Mouse (Mus musculus) thymus, adult 18-20 months (tissue): Measurements from ENCODE around the gene Prss53.
"Not testable (repeated sequence)": the region's sequence is repeated elsewhere in the genome, so short reads cannot be mapped to it uniquely, and the experiment has no call there.

Experiments
- DNase-seq, 2 experiments: peaks; one replicate each; pipeline ENCODE4 v3.0.0; 2022; ENCODE audit warnings: mixed read lengths in 2 of 2

Prss53 gene

GRCm38 (mm10) chr7:127874812-127875626 lies 15.8 kb downstream of the Prss53 start:
- DNase-seq: no peak

- DNase-seq: no peak
Measured at GRCm38 (mm10) chr7:127870136-127870821, 20.5 kb downstream of the Prss53 start.

DNA sequence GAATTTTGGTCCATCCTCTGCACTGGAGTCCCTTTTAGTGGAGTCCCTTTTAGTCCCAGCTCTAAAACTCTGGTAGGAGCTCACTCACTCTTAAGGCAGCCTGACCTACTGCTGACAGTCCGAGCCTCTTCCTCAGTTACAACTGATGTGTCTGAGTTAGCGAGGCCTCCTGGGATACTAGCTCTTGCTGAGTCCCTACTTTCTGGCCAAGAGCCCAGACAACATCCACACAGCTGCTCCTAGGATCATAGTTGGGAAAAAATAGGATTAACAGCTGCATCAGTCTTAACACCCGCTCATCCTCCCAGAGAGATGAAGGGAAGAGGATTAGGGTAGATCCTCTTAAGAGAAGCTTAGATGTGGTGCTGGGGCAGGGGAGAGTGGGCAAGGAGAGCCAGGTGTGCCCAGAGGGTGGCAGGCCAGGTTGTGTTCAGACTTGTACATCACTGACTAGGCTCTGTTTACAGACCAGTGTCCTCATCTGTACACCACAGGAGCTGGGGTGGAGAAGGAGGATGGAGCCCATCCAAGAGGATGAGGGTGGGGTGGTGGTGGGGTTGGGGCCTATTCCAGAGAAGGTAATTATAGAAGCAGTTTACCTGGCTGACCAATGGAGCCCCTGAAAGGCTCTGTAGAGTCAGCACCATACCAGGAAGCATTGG lies 21.5 kb downstream of the Prss53 start:
- DNase-seq: no peak

- DNase-seq: no peak
Measured at GRCm38 (mm10) chr7:127867641-127868040, 23.1 kb downstream of the Prss53 start.

GRCm38 (mm10) chr7:127866434-127866833 lies 24.3 kb downstream of the Prss53 start:
- no peak for DNase-seq

- no peak for DNase-seq
Measured at GRCm38 (mm10) chr7:127858258-127858657, 32.5 kb downstream of the Prss53 start.

- no peak for DNase-seq
Measured at GRCm38 (mm10) chr7:127850906-127851305, 39.9 kb downstream of the Prss53 start.

GRCm38 (mm10) chr7:127849973-127850875 lies 40.5 kb downstream of the Prss53 start:
- DNase-seq: no peak

DNA sequence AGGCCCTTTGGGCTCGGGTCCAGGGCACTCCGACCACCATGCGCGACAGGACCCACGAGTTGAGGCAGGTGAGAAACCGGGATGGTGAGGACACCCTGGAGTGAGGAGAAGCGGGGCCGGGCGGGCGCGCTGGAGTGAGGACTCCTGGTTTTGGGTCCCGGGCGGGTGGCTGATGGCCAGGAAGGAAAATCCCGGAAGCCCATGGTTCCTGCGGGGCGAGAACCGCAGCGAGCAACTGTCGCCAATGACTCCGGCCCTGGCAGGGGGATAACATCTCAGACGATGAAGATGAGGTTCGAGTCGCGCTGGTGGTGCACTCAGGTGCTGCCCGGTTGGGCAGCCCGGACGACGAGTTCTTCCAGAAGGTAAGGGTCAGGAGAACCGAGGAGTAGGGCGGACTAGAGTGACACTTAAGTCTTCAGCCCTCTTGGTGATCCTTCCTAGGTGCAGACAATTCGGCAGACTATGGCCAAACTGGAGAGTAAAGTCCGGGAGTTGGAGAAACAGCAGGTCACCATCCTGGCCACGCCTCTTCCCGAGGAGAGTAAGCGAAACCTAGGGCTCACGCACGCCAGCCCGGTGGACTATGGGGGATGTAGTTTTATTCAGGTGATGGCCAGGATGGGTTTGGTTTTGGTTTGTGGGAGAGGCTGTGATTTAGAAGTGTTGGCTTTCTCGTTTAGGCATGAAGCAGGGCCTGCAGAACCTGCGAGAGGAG lies 48.6 kb downstream of the Prss53 start:
- DNase-seq: peak; percentile 64 to 74

GRCm38 (mm10) chr7:127841340-127842000 lies 49.3 kb downstream of the Prss53 start:
- peak; percentile 89 to 92 for DNase-seq

DNA sequence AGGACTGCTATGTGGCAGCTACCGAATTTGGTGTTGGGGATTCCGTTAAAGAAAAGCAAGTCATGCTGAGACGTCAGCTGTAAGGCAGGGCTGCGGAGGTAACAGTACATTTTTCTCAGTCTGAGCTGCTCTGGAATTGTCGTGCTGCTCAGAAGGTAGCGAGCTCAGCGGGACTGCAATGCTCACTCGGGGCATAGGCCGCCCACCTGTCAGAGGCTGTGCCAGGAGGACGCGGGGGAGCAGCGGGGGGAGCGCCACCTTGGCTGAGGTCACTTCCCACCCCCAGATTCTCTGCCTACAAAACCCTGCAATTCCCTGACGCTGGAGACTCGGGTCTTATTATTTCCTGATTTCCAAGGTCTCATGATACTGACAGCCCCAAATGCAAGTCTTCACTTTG lies 49.9 kb downstream of the Prss53 start:
- peak; percentile 66 to 72 for DNase-seq

DNA sequence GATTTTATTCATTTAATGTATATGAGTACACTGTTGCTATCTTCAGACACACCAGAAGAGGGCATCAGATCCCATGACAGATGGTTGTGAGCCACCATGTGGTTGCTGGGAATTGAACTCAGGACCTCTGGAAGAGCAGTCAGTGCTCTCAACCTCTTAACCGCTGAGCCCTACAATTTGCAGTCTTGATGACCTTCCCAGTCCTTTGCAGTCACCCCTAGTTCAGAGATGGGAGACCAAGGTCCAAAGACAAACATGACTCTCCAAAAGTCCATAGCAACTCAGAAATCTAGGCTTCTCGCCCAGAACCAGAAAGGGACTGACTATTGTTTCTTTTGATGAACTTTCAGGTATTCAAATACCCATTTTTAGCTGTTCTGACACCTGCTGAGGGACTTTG lies 50.7 kb downstream of the Prss53 start:
- DNase-seq: not testable (repeated sequence)

DNA sequence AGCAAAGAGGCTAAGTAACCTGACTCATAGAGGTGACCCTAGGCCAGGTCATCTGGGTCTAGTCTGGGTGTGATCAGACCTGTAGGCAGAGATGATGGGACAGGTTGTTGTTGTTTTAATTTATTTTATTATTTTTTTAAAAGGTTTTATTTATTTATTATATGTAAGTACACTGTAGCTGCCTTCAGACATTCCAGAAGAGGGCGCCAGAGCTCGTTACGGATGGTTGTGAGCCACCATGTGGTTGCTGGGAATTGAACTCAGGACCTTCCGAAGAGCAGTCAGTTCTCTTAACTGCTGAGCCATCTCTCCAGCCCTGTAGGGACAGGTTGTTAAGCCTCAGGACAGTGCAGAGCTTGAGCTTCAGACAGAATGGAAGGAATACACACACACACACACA lies 52.9 kb downstream of the Prss53 start:
- not testable (repeated sequence) for DNase-seq

DNA sequence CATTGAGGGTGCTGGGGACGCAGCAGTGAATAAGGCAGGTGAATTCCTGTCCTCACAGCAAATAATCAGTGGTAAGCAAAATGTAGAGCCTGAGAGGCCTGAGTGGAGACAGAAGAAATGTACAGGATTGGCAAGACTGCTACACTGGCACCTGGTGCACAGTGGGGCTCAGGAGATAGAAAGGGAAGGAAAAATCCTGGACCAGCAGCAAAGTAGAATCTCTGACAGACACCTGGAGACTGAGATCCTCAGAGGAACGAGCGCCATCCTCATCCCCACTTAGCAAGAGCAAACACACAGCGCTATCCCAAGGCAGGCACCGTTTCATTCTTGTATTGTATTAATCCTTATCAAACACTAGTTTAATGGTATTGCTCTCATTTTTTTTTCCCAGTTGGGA lies 53.3 kb downstream of the Prss53 start:
- no peak for DNase-seq
